Mouse (Mus musculus) hindbrain, postnatal 0 days (tissue): ENCODE measurements around the gene Wnt2b. TPM values are rescaled to one million over a fixed set of nuclear protein-coding genes. Genes with fewer than 3 reads are reported as not detected.

Source experiments
- ATAC-seq: fragments of 200-750 bp; cut with Nextera tagmentation; 2 replicates; pipeline ENCODE4 v1.8.0; 2017; ENCODE audit warnings: mild to moderate bottlenecking, moderate TSS enrichment, moderate library complexity
- DNase-seq: peaks from one replicate; pipeline ENCODE4 v3.0.0-alpha.2; 2015; ENCODE audit warnings: low spot score
- H3K27ac ChIP-seq: fragments of 300-500 bp; sonication (generic); 2 replicates; pipeline ENCODE4 v1.5.1; 2014; ENCODE audit warnings: mild to moderate bottlenecking
- H3K27me3 ChIP-seq: fragments of 300-500 bp; sonication (generic); 2 replicates; pipeline ENCODE4 v1.6.1; 2014; ENCODE audit warnings: low read length, mixed read lengths; ENCODE audit not compliant: insufficient read depth
- H3K36me3 ChIP-seq: fragments of 300-500 bp; sonication (generic); 2 replicates; pipeline ENCODE4 v1.6.1; 2014; ENCODE audit warnings: low read length, mixed read lengths; ENCODE audit not compliant: insufficient read depth
- H3K4me1 ChIP-seq: fragments of 300-500 bp; sonication (generic); 2 replicates; pipeline ENCODE4 v1.6.1; 2014; ENCODE audit warnings: antibody characterized with exemption, low read length, mixed read lengths; ENCODE audit not compliant: insufficient read depth
- H3K4me2 ChIP-seq: fragments of 300-500 bp; sonication (generic); 2 replicates; pipeline ENCODE4 v1.6.1; 2014; ENCODE audit warnings: low read depth, mild to moderate bottlenecking, low read length, moderate library complexity, mixed read lengths
- H3K4me3 ChIP-seq: fragments of 300-500 bp; sonication (generic); 2 replicates; pipeline ENCODE4 v1.5.1; 2014; ENCODE audit warnings: low read length
- H3K9ac ChIP-seq: fragments of 300-500 bp; sonication (generic); replicated peaks from 2 replicates; pipeline ENCODE4 v1.6.1; 2014; ENCODE audit warnings: mild to moderate bottlenecking, low read length, moderate library complexity, mixed read lengths
- H3K9me3 ChIP-seq: fragments of 300-500 bp; sonication (generic); 2 replicates; pipeline ENCODE4 v1.6.1; 2016; ENCODE audit warnings: low read length, mixed read lengths
- CTCF ChIP-seq: IDR thresholded peaks from 2 replicates; pipeline ENCODE4 v1.5.1; 2016; ENCODE audit warnings: antibody characterized with exemption, control low read depth, low read depth
- WGBS: fragments of 180-500 bp; shearing (Covaris S2); extraction: QIAGEN DNeasy Blood & Tissue Kit; methylation state at CpG from one replicate; pipeline ENCODE4 v1.1.7; 2014; 5-methylcytosine and 5-hydroxymethylcytosine counted together
- polyA plus RNA-seq: library from polyadenylated mRNA; unstranded; fragments of >200 nt; fragmentation: Nextera tagmentation; extraction: Ambion mirVana; gene quantifications from 2 replicates; pipeline ENCODE4 v1.2.1, GENCODE M21; 2015
- total RNA-seq: library from RNA; depleted of rRNA; stranded (reverse); fragments of >200 nt; gene quantifications from 2 replicates; pipeline ENCODE4 v1.2.3, GENCODE M21; 2014

The Wnt2b gene
- total and polyA plus RNA-seq, 2 experiments from 2014 or later, result 0.56 to 3.2 TPM

DNA sequence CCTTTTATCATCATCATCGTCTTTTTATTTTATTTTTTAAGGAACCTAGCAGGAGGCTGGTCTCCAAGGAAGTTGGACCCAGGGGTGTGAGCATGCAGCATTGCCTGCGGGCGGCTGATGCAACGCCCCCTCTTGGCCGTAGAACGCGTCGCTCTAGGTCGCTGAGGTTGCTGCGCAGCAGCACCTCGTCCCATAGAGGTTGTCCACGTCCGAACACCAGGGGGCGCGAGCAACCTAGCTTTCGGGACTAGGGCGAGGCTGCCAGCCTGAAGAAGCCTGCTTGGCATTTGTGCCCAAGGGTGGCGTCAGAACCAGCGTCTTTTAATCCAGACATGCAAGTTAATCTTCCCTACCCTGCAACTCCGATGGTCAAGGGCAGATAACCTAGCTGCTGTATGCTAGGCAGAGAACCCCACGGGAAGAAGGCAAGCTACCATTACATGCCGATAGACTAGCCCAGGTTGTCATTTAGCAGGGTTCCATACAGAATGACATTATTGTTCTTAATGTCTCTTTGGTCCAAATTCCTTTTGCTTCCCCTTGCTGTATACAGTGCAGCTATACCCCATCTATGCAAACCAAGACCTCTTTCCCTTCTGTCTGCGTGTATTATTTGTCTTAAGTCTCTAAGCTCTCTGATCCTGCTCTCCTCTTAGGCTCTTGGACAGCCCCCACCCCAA, 31.1 kb upstream of the Wnt2b start:
- peak; percentile 97 for TF ChIP-seq CTCF
- Histone ChIP-seq H3K36me3 (no peaks in the 10 kb centered on the region), H3K4me1 (no peaks in the 10 kb centered on the region), H3K27me3 (no peaks in the 10 kb centered on the region), H3K9me3 (no peaks in the 10 kb centered on the region), H3K9ac (0 out of 2 replicates have a peak overlapping the region, but pooled peaks have one; percentile 5), H3K27ac (peak overlapping the region; percentile 1; the same call in 1 of the 2 replicates), H3K4me3 (peak overlapping the region; percentile 14; the same call in 1 of the 2 replicates), H3K4me2 (peak overlapping the region; percentile 43)
- 9% methylated on average over 23 of the region's 23 CpGs for WGBS
- peak; percentile 93 for ATAC-seq
- DNase-seq, result peak; percentile 97

DNA sequence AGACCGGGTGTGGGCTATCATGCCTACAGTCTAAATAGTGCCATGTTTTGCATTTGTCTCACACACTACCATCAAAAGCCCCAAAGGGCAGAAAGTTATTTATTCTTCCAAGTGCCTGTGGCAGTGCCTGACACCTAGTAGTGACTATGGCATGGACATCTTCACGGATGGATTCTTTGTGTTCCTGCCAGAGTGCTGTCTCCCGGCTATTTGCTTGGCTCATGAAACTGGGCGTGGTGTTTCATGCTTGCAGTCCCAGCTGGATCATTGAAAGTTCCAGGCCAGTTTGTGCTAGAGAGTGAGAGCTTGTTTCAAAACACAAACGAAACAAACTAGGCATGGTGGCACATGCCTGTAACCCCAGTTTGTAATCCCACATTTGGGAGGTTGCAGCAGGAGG, 30.0 kb upstream of the Wnt2b start:
- H3K27ac ChIP-seq, result no peak overlapping the region
- ATAC-seq (no peak), DNase-seq (no peak)
- no peaks in the 10 kb centered on the region for H3K27me3 ChIP-seq
- WGBS, result 75% methylated on average over 5 of the region's 5 CpGs
- no peaks in the 10 kb centered on the region for H3K9me3 ChIP-seq
- H3K9ac ChIP-seq, result no peak overlapping the region
- no peaks in the 10 kb centered on the region for H3K4me1 ChIP-seq
- TF ChIP-seq CTCF, result no peak
- H3K4me2 ChIP-seq, result no peak overlapping the region
- no peak overlapping the region for H3K4me3 ChIP-seq
- no peaks in the 10 kb centered on the region for H3K36me3 ChIP-seq

DNA sequence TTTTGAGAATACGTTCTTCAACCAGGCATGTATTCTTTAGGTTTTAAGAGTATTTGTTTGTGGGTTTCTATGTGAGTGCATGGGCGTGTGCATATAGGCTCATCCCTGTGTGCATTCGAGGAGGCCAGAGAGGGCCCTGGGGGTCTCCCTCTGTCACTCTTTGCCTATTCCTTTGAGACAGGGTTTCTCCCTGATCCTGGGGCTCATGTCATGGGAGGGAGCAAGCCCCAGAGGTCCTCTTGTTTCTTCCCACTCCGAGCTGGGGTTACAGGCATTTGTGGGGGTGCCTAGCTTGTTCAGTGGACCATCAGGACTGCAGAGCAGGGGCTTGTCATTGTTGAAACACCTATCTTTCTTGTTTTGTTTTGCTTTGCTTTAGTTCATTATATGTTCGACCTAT, 26.2 kb upstream of the Wnt2b start:
- WGBS, result 79% methylated on average over 5 of the region's 5 CpGs
- H3K4me1 ChIP-seq, result no peaks in the 10 kb centered on the region
- no peak overlapping the region for H3K27ac ChIP-seq
- H3K4me2 ChIP-seq, result no peak overlapping the region
- ATAC-seq, result no peak
- no peak overlapping the region for H3K4me3 ChIP-seq
- no peak for TF ChIP-seq CTCF
- no peak for DNase-seq
- no peaks in the 10 kb centered on the region for H3K27me3 ChIP-seq
- no peak overlapping the region for H3K9ac ChIP-seq
- no peaks in the 10 kb centered on the region for H3K36me3 ChIP-seq
- no peaks in the 10 kb centered on the region for H3K9me3 ChIP-seq

DNA sequence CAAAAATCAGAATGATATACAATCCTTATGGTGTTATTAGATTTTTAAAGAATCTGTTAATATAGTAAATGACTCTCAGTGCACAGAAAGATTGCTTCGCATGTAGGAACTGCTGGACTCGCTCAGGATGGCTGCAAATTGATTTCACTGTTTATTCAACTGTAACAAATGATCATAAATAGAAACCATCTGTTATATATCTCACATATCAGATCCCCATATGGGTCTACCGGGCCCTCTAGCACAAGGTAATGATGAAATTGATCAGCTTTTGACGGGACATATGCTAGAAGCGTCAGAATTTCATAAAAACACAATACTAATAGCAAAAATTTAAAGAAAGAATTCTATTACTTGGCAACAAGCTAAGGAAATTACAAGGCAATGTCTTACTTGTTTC, 18.0 kb upstream of the Wnt2b start:
- no peaks in the 10 kb centered on the region for H3K27me3 ChIP-seq
- H3K9ac ChIP-seq, result no peak overlapping the region
- no peaks in the 10 kb centered on the region for H3K4me1 ChIP-seq
- H3K27ac ChIP-seq, result no peak overlapping the region
- no peak overlapping the region for H3K4me2 ChIP-seq
- H3K9me3 ChIP-seq, result no peaks in the 10 kb centered on the region
- no peak for ATAC-seq
- H3K36me3 ChIP-seq, result no peaks in the 10 kb centered on the region
- no peak for TF ChIP-seq CTCF
- no peak overlapping the region for H3K4me3 ChIP-seq
- no peak for DNase-seq
- WGBS, result 54% methylated on average over 5 of the region's 5 CpGs

DNA sequence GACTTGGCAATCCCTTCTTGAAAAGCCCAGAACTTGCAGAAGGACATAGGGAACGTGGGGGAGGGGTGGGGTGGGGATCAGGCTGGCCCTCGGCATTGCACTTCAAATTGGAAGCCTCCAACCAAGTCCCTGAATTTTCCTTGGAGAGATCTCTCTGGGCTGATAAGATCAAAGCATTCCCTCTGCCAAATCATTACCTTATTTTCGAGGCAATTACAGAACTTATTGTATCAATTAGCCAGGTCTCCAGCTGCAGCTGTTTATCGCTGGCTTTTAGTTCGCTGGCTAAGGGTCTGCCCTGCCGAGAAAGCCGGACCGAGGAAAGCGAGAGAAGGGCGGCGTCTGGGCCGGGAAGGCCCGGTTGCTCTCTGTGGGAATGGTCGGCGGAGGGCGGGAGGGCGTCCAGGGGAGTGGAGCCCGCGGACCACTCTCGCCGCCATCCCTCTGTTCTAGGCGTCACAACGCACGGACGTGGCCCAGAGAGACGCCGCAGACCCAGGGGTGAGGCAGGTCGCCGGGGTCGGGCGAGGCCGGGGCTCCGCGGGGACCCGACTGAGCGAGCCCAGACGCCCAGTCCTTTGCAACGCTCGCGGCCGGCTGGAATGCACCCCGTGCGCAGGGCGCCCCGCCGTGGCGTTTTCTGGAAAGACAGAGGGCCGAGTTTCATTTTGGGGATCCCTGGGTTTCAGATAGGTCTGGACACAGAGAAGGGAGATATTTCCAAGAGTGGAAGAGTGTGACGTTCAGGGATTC, 6.0 kb upstream of the Wnt2b start:
- peak overlapping the region; percentile 72 for H3K4me2 ChIP-seq
- H3K27me3 ChIP-seq, result peaks cover 7% of the 10 kb centered on the region; the same call in 1 of the 2 replicates
- peak overlapping the region; percentile 58 for H3K9ac ChIP-seq
- ATAC-seq, result peak; percentile 76
- no peaks in the 10 kb centered on the region for H3K9me3 ChIP-seq
- 0 out of 2 replicates have a peak overlapping the region, but pooled peaks have one; percentile 32 for H3K27ac ChIP-seq
- no peaks in the 10 kb centered on the region for H3K4me1 ChIP-seq
- peak; percentile 63 for TF ChIP-seq CTCF
- peak overlapping the region; percentile 48 for H3K4me3 ChIP-seq
- peak; percentile 75 for DNase-seq
- H3K36me3 ChIP-seq, result no peaks in the 10 kb centered on the region
- WGBS, result 1% methylated on average over 47 of the region's 49 CpGs

DNA sequence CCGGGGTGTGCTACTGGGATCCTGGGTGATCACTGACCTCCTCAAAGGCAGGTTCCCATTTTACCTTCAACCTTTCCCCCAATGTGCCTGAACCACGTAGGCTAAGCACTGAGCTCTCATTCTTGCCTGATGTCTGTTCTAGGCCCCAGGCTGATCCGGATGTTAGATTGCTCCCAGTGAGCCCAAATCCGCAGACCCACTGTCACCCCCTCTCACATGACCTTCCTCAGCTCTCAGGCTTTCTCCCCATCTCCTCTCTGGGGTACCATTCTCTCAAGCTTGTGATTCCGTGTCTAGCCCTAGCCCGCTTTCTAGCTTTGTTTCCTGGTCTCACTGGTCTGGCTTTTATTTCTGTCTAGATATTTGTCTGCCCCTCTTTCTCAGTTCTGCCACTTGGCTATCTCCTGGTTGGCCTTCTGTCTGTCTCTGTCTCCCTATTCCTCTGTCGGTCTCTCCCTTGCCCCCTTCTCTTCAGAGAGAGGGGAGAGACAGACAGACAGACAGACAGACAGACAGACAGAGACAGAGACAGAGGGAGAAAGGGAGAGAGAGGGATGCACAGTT, 4.4 kb upstream of the Wnt2b start:
- DNase-seq (no peak), ATAC-seq (no peak)
- Histone ChIP-seq H3K27ac (no peak overlapping the region), H3K36me3 (no peaks in the 10 kb centered on the region), H3K9me3 (no peaks in the 10 kb centered on the region), H3K9ac (no peak overlapping the region), H3K4me3 (no peak overlapping the region), H3K4me1 (no peaks in the 10 kb centered on the region), H3K27me3 (peaks cover 12% of the 10 kb centered on the region; the same call in 1 of the 2 replicates), H3K4me2 (no peak overlapping the region)
- TF ChIP-seq CTCF, result no peak
- WGBS, result 81% methylated on average over 7 of the region's 7 CpGs
